Mouse (Mus musculus): Measurements from ENCODE around the gene Sipa1l3.
A peak's percentile ranks its signal among the peaks of the same experiment; 100 is the strongest.

Gene Sipa1l3

DNA sequence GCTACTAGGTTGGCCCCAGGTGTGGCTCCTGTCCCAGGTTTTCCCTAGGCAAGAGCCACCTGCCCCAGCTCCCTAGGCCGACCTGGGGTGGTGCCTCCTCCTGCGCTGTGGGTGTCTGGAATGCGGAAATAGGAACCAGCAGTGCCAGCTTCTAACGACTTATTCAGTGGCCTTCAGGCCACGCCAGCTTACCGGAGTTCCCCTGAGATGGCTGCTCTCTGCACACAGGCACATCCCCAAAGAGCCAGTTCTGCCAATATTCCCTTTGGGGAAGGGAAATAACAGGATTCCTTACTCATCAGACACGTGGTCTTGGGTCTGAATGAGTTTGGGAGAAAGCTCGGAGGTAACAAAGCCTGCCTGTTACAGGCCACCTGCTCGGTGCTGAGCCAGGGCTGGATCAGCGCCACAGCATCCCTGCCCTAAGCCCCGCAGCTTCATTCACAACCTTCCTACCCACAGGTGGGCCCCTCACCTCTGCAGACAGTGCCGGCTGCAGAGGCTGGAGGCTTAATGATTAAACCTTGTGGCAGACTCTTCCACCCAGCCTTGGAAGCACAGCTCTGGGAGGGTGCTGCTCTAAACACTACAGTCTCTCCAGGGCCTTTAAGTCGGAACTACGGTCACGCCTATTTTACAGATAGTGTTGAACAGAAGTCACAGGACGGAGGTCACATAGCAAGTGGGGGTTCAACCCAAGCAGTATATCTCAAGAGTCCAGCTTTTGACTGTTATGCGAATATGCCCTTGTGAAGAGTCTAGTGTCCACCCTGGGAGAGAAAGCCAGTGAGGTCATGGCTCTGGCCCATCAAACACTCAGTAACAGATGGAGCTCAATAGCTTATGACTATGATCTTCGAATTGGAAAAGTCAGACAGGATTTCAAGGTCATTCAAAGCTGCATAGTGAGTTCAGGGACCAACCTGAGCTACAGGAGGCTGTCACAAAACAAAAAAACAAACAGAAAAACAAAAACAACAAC, 12.8 kb downstream of the Sipa1l3 start:
- DNase-seq (ENCODE audit: low spot score in 2 of 2), result peak in 1 of 2 experiments; percentile 45

DNA sequence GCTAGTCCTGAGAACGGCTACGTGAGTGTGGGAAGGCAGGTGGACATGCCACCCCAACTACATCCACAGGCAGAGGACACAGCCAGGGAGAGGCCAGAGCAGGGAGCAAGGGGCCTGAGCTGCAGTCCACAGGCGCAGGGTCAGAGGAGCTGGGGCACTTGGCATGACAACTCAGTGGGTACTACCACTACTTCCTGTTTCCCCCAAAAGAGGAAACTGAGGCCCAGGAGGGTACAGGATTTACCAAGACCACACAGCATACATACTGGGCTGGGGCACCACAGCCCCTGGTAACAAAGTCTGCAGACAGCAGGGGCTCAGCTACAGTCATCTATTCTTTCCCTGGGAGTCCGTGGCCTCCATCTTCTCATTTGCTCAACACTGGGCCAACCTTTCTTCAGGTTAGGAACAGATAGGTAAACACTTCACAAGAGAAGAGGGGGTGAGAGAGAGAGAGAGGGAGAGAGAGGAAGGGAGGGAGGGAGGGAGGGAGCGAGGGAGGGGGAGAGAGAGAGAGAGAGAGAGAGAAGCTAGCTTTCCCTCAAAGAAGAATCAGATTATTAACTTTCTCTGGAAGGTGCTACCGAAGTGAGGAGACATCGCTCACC, 13.7 kb downstream of the Sipa1l3 start:
- no peak for DNase-seq (ENCODE audit: low spot score in 2 of 2)

DNA sequence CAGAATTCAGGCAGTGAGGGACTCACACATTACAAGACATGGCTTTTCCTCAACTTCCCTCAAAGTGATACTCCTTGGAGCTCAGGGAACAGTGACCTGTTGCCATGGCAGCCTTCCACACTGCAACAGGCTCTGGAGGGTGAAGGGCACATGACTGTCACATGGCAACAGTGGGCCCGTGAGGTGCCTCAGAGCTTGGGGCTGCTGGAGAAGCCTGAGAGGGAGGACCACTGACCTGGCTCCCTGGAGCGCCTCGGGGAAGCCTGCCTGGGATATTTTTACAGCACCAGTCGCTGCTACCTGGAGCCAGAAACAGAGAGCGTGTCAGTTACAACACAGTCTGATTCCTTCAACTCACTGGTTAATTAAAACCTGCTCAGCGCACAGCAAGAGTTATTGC, 14.8 kb downstream of the Sipa1l3 start:
- DNase-seq (ENCODE audit: low spot score in 2 of 2), result no peak

DNA sequence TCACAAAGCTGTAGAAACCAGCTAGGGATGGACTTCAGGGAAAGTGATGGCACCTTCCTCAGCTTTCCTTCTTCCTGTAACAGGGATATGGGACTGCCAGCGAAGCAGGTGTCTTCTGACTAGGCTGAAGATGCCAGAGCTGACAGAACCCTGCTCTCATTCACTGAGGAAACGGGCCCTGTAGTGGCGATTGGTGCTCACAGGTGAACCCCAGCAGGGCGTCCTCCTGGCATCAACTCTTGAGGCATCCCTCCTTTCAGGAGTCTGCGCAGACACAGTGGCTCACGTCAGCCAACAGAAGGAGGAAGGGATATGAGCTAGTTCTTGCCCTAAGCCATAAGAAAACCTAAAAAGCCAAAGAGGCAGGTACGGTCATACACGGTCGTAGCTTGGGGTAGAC, 17.2 kb downstream of the Sipa1l3 start:
- DNase-seq (ENCODE audit: low spot score in 2 of 2), result no peak

DNA sequence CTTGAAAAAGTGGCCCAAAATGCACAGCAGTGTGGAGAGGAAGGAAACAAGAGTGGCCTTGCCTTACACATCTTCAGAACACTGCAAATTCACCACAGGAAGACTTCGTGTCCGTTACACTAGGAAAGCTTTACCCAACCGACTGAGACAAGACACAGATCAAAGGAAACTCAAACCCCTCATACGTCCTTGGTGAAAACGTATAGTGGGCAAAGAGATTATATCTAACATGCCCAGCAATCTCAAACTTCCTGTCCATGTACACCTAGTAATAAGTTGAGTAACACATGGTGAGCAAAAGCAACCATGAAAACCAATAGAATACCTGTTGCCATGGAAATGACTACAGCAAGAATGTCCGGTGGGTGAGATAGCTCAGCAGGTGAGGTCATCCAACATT, 19.4 kb downstream of the Sipa1l3 start:
- DNase-seq (ENCODE audit: low spot score in 2 of 2), result no peak

DNA sequence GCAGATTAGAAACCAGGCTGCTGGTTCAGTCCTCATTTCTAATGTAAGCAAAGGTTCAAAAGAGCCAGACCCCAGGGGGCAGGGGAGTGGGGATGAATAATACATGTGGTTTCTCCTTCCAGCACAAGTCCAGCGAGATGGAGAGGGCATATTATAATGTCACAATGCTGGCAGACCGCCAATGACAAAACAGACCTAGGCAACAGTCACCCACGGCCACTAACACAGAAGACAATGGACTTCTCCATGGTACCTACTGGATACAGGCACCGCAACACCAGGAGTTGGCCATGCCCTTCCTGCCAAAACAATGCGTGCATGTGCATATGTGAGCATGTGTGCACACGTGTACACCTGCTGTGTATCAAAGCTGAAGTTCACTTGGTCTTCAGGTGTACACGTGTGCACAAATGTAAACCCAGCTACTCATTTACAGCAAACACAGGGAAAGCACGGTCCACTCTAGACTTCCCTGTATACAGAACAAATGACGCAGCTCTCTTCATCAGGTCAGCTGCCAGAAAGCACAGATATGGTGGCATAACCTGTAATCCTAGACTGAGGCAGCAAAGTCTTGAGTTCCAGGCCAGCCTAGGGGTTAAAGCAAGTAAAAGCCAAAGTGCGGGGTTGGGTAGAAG, 21.4 kb downstream of the Sipa1l3 start:
- no peak for DNase-seq (ENCODE audit: low spot score in 2 of 2)

DNA sequence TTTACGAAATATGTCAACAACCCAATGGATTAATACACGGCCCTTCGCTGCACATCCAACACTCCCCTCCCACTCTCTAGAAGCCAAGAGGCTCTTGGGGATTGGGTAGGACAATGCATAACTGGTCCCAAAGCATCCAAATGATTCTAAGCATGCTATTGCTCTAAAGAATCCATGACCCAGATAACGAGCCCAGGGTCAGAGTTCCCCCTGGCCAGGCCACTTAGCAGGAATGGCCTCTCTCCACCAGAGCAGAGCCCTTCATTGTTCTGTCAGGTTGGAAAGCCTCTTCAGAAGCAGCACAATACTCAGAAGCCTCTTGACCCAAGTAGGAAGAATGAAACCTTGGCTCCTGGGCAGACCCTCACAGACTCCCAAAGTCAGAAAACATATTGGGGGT, 22.1 kb downstream of the Sipa1l3 start:
- DNase-seq (ENCODE audit: low spot score in 2 of 2), result no peak

DNA sequence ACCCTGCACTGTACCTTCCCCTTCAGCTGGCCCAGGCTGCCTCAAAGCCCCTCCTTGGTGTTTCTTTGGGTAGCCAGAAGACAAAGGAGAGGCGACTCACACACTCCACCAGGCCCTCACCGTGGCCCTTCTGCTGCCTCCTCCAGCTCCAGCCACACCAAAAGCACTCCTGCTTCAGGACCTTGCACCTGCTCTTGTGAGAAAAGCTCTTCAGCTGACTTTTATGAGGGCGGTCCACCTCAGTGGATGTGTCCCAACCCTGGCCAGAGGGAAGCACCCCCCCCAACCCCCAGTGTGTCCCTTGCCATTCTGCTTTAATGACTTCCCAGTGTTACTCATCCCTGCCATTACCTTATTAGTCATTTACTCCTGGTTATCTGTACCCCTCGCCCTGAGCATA, 22.6 kb downstream of the Sipa1l3 start:
- DNase-seq (ENCODE audit: low spot score in 2 of 2), result no peak

DNA sequence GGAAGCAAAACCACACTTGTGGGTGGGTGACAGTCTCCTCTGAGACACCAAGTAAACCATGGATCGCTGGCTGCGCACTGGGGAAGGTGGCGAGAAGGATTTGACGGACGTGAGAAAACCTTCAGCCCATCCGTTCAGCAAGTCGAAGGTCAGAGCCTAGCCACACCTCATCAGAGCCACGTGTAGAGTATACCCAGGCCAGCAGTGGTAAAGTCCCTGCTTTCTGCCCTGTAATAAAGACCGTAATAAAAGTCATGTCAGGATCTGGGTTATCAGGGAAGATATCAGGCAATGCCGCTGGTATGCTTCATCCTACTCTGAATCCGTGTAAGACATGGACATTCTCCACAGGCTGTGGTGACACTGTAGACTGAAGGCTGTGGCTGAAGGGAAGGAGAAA, 23.6 kb downstream of the Sipa1l3 start:
- no peak for DNase-seq (ENCODE audit: low spot score in 2 of 2)

DNA sequence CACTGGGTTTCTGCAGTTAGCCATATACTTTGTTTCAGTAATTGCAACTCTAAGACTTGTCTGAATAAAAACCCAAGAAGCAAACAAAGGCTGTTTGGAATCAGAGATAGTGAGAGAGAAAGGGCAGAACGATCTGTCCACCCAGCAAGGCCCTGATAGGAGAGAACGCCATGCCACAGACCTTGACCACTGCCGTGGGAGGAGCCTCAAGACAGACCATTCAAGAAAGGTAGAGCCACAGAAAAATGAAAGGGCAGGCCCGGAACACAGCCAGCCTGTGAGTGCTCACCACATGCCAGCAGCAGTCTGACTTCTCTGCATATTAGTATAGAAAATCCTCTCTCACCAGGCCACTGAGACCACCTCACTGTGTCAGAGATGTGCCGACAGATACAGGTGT, 24.4 kb downstream of the Sipa1l3 start:
- DNase-seq (ENCODE audit: low spot score in 2 of 2), result no peak

DNA sequence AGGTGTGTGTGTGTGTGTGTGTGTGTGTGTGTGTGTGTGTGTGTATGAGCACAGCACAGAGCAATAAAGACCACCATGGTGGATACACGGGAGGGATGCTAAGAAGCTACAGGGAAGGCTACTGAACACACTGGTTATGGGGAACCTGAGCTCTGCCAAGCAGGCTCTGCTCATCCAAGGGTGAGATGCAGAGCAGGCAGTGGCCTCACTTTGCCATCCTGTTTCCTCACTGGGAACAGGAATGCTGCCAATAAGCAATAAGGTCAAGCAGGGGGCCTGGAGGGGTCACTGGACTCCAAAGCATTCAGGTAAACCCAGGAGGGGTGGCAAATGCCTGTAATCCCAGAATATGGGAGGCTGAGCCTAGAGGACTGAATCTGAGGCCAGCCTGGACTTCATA, 25.4 kb downstream of the Sipa1l3 start:
- no peak for DNase-seq (ENCODE audit: low spot score in 2 of 2)

DNA sequence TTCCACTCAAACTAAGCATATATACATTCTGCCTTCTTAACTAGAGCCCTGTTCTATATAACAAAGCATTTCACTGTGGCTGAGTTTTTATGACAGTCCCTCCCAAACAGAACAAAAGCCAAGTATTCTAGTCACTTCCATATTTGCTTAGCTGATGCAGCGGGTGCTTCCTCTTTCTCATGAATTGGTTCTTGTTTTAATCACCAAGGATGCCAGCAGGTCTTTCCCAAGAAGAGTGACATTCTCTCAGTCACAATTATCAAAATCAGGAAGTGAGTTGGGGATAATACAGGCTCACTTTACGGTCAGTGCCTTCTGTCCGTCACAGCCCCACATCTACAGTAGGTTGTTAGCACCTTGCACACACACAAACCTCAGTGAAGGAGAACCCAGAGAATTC, 26.6 kb downstream of the Sipa1l3 start:
- DNase-seq (ENCODE audit: low spot score in 2 of 2), result no peak

DNA sequence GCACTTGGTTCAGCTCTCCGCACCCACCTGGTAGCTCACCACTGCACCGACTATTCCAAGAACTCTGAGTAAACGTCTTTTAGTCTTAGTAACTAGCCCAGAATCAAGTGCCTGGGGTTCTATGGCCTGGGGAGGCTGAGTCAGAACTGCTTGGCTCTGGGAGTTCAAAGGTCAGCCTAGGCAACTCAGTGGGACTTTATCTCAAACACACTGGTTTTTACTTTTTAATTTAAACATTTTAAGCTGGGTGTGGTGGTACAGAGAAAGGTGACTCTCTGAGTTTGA, 27.0 kb downstream of the Sipa1l3 start:
- no peak for DNase-seq (ENCODE audit: low spot score in 2 of 2)

DNA sequence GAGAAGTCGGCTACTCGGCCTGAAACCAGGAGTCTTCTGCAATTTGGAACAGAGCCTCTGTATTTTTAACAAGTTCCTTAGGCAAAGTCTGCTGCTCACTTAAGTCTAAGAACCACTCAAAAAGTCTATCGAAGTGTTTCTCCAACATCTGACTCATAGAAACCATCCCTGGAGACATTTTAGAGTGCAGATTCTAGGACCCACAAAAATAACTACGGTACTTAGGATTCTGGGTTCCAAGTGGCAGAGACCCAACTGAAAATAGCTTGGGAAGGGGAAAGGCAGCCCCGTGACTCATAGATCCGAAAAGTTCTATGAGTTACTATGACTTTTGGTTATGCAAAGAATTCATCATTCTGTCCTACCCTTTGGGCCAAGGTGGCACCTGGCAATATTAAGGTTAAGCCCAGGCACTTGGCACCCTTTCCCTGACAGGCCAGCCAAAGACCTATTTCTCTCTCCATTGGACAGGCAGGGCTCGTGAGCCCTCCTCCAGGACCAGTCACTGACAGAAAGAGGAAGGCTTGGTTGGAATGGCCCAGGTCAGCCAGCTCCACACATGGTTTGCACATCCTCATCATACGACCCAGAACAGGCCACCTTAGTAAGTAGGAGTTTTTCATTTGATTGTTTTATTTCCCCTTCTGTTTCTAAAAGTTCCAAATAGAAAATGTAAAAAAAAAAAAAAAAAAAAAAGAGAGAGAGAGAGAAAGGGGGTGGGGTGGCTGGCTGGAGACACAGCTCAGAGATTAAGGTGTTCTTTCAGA, 27.6 kb downstream of the Sipa1l3 start:
- no peak for DNase-seq (ENCODE audit: low spot score in 2 of 2)

DNA sequence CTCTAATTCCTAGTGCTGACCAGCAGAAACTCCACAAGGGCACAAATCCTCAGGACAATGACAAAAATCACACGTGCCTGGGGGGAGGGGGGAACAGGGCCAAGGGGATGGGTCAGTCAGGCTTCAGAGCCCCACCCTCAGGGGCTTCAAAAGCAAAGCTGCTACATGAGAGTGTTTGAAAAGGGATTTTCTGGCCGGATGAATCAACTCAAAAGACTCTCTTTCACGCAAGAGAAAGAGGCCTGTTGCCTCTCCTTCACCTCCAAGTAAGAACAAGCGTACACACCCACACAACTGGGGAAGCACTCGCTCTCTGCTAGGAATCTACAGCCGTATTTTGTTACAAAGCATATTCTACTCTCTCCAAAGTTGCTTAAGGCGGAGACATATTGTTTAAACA, 28.6 kb downstream of the Sipa1l3 start:
- DNase-seq (ENCODE audit: low spot score in 2 of 2), result no peak

DNA sequence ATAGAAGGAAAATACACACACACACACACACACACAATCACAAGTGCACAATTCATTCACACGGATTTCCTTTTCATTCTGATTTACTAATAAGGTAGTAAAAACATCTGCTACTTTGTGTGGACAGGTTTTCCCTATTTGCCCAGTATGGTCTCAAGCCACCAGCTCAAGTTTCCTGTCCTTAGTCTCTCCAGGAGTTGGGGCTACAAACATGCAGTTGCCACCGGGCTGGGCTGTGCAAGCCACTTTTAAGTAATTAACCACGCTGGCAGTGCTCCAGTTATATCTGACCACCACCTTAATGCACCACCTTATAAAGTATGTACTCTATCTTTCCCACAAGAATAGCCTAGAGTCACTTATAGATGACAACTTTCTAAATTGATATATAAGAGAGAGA, 29.1 kb downstream of the Sipa1l3 start:
- DNase-seq (ENCODE audit: low spot score in 2 of 2), result no peak

DNA sequence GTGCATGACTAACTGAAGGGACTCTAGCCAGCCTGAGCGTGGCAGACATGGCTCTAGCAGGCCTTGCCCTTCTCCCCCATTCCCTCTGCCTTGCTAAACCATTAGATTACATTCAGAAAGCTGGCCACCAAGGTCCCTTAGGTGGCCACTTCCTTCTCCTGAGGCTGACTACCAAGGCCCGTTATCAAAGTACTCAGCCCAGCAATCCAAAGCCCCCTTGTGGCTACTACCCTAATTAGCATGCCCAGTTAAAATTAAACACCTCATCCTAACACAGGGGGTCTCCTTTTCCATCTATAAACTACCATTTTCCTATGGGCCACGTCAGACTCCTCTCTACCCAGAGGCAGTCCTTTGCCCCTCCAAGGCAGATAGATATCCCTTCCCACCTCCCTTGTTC, 31.7 kb downstream of the Sipa1l3 start:
- DNase-seq (ENCODE audit: low spot score in 2 of 2), result no peak

DNA sequence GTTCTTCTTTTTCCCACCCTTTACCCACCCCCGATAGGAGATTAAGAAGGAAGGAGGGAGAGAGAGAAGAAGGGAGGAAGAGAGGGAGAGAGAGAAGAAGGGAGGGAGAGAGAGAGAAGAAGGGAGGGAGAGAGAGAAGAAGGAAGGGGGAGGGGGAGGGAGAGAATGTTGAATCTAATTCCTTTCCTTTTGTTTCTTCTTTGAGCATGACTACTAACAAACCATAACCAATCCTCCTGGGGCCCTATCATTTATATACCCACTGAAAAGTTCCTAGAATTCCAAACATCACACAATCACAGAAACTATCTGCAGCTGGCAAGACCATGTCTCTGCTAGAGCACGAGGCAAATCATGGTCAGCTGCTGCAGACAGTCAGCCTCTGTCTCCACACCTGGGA, 32.7 kb downstream of the Sipa1l3 start:
- DNase-seq (ENCODE audit: low spot score in 2 of 2), result no peak

DNA sequence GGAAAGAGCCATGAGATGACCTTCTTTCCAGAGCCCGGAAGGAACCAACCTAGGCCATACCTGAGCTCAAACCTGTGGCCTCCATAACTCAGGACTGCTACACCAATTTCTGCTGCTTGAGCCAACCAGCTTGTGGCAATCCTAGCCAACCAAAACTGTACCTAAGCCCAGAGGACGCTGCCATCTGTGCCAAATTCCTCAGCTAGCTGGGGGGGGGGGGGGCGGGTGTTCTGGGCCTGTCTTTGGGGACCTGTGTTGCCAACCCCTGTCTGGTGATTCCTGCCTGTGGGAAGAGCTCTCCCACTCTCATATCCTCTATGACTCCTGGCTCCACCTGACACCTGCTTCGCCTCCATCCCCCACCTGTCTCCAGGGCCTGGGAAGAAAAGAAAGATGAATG, 34.9 kb downstream of the Sipa1l3 start:
- DNase-seq (ENCODE audit: low spot score in 2 of 2), result no peak

DNA sequence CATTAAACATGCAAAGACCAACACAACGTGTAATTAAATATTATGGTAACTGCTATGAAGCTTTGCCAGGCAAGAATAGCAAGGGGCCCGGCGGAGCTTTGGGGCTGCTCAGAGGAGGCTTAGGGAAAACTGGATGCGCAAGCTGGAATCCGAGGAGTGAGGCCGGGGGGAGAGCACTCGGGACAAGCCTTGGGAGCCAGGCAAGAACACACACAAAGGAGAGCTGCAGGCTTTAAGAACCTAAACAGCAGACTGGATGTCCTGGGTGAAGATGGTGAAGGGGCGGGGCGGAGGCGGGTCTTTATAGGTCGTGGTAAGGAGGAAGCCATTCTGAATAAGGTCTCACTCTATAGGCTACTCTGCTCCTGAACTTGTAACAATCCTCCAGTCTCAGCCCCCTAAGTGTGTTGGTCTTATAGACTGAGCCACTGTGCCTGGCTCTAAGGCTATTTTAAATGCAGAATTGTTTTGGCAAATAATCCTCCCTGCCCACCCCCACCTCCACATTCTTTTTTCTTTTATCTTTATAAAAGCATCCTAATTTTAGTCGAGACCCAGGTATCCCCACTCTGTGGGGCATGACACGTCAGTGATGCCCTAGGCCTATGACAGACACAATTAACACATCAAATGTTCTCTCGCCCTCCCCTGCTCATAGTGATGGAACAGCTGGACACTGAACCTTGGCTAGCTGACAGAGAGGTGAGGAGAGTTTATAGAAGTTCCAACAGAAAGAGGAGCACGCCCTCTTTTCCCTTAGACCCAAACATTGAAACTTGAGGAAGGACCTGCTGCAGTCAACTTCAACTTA, 36.9 kb downstream of the Sipa1l3 start:
- DNase-seq (ENCODE audit: low spot score in 2 of 2), result no peak

DNA sequence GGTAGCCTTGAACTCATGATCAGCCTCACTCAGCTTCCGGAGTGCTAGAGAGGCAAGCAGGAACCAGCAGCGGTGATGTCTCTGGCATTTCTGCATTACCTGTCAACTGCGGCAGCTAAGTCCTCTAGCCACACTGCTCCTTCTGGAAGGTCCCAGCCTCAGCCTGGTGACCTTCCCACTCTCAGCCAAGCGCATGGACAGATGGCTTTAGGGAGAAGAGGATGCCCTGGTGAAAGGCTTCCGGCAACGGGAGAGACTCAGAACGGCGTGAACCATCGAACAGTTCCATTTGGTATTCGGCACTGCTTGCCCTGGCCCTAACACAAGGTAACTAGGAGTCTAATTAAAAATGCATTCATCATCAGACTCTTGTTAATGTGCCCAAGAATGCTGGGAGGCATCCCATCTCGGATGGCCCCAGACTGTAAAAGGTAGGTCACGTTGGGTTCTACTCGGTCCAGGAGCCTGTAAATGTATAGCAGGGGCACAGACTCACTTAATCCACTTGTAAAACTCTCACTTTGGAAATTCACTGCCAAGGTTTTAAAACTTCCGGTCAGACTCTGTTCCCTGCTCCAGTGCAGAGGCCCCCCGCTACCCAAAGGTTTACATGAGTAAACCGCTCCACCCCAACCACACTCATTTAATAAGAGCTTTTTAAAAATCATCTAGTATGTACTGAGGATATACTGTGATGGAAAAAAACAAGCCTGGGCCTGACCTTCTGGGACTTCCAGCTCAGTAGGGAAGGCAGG, 37.7 kb downstream of the Sipa1l3 start:
- no peak for DNase-seq (ENCODE audit: low spot score in 2 of 2)
